Mouse (Mus musculus) CH12.LX (cell line): ENCODE measurements at regions not wholly inside any gene's neighbourhood (a gene's known extent, or its start where the extent isn't known, plus 50 kb on each side); places are given as distances from the start of the nearest gene placed in this dataset.

Source experiments
- DNase-seq: peaks from one replicate; pipeline ENCODE4 v3.0.0-alpha.2; 2013; ENCODE audit errors: extremely low read depth
- H3K27ac ChIP-seq: 2 replicates; pipeline ENCODE4 v1.5.1; 2012; ENCODE audit warnings: low read depth, mild to moderate bottlenecking, control low read depth, moderate library complexity; ENCODE audit not compliant: insufficient read depth
- H3K27me3 ChIP-seq: replicated peaks from 2 replicates; pipeline ENCODE3; 2012; ENCODE audit warnings: inconsistent platforms
- H3K36me3 ChIP-seq, 2 experiments: replicated peaks in 1 of 2; 2 replicates each; pipeline versions ENCODE3 to v1.6.1; 2012; ENCODE audit warnings: inconsistent platforms in 1 of 2, low read length in 1 of 2, mild to moderate bottlenecking in 1 of 2, mixed read lengths in 1 of 2, moderate library complexity in 1 of 2; ENCODE audit not compliant: control insufficient read depth in 1 of 2, insufficient read depth in 1 of 2
- H3K4me1 ChIP-seq, 2 experiments: 2 replicates each; pipeline ENCODE4 v1.6.1; 2012; ENCODE audit warnings: inconsistent platforms in 1 of 2, moderate library complexity in 1 of 2; ENCODE audit not compliant: insufficient read depth in 2 of 2, control insufficient read depth in 1 of 2
- H3K4me2 ChIP-seq: 2 replicates; pipeline ENCODE4 v1.6.1; 2012; ENCODE audit warnings: low read depth, mild to moderate bottlenecking, control low read depth; ENCODE audit not compliant: poor library complexity, insufficient read depth, severe bottlenecking
- H3K4me3 ChIP-seq, 3 experiments: fragments of 150-350 bp in 1 of 3; sonication (generic) in 1 of 3; replicated peaks in 1 of 3; 2 replicates each; pipeline versions ENCODE3 to v1.5.1; 2011 to 2012; ENCODE audit warnings: low read depth in 2 of 3, low read length in 2 of 3, mild to moderate bottlenecking in 2 of 3, moderate library complexity in 2 of 3, control low read depth in 1 of 3, improper control_type of control experiment in 1 of 3, inconsistent platforms in 1 of 3, mixed read lengths in 1 of 3; ENCODE audit not compliant: poor library complexity in 1 of 3
- H3K79me2 ChIP-seq: replicated peaks from 2 replicates; pipeline ENCODE4 v1.6.1; 2012; ENCODE audit warnings: mild to moderate bottlenecking, moderate library complexity; ENCODE audit not compliant: control insufficient read depth, poor library complexity, insufficient read depth, severe bottlenecking; ENCODE audit errors: extremely low read depth
- H3K9ac ChIP-seq: 2 replicates; pipeline ENCODE4 v1.6.1; 2012; ENCODE audit warnings: low read depth, mild to moderate bottlenecking, control low read depth, moderate library complexity; ENCODE audit not compliant: insufficient read depth
- H3K9me3 ChIP-seq: replicated peaks from 2 replicates; pipeline ENCODE3; 2012; ENCODE audit warnings: low read length, inconsistent platforms, mixed read lengths
- BHLHE40 ChIP-seq: IDR thresholded peaks from 2 replicates; pipeline ENCODE4 v1.6.1; 2011; ENCODE audit warnings: mild to moderate bottlenecking, low read depth, low read length, improper control_type of control experiment
- CTCF ChIP-seq, 2 experiments: IDR thresholded peaks in 1 of 2; conservative IDR thresholded peaks in 1 of 2; 2 replicates each; pipeline ENCODE4 v1.5.1; 2011 to 2012; ENCODE audit warnings: low read depth in 2 of 2, low read length in 2 of 2, improper control_type of control experiment in 1 of 2, inconsistent platforms in 1 of 2, mild to moderate bottlenecking in 1 of 2, moderate library complexity in 1 of 2
- ETS1 ChIP-seq: conservative IDR thresholded peaks from 2 replicates; pipeline ENCODE4 v1.6.1; 2012; ENCODE audit warnings: low read depth, mild to moderate bottlenecking, inconsistent platforms, low read length, improper control_type of control experiment, moderate library complexity
- GABPA ChIP-seq: IDR thresholded peaks from 2 replicates; pipeline ENCODE4 v1.6.1; 2012; ENCODE audit warnings: low read depth, low read length, improper control_type of control experiment, inconsistent platforms; ENCODE audit not compliant: insufficient replicate concordance
- HCFC1 ChIP-seq: IDR thresholded peaks from 2 replicates; pipeline ENCODE4 v1.6.1; 2012; ENCODE audit warnings: low read depth, mild to moderate bottlenecking, inconsistent platforms, low read length, improper control_type of control experiment
- IRF4 ChIP-seq: IDR thresholded peaks from 2 replicates; pipeline ENCODE4 v1.6.1; 2014; ENCODE audit warnings: low read depth, mild to moderate bottlenecking, inconsistent platforms, low read length, improper control_type of control experiment
- JUND ChIP-seq: conservative IDR thresholded peaks from 2 replicates; pipeline ENCODE4 v1.6.1; 2011; ENCODE audit warnings: low read depth, low read length, improper control_type of control experiment
- KAT2A ChIP-seq: IDR thresholded peaks from 2 replicates; pipeline ENCODE4 v1.6.1; 2012; ENCODE audit warnings: low read length, improper control_type of control experiment, inconsistent platforms; ENCODE audit not compliant: insufficient replicate concordance
- MAX ChIP-seq: IDR thresholded peaks from 2 replicates; pipeline ENCODE4 v1.6.1; 2011; ENCODE audit warnings: low read length, improper control_type of control experiment
- MAZ ChIP-seq: IDR thresholded peaks from 2 replicates; pipeline ENCODE4 v1.6.1; 2012; ENCODE audit warnings: low read depth, mild to moderate bottlenecking, inconsistent platforms, low read length, improper control_type of control experiment, moderate library complexity
- MEF2A ChIP-seq: IDR thresholded peaks from 2 replicates; pipeline ENCODE4 v1.6.1; 2014; ENCODE audit warnings: low read depth, mild to moderate bottlenecking, inconsistent platforms, low read length, improper control_type of control experiment, borderline replicate concordance
- MYC ChIP-seq: IDR thresholded peaks from 2 replicates; pipeline ENCODE4 v1.6.1; 2011; ENCODE audit warnings: low read depth, mild to moderate bottlenecking, improper control_type of control experiment, low read length
- NRF1 ChIP-seq: IDR thresholded peaks from 2 replicates; pipeline ENCODE4 v1.6.1; 2014; ENCODE audit warnings: low read depth, mild to moderate bottlenecking, inconsistent platforms, low read length, improper control_type of control experiment, moderate library complexity
- SIN3A ChIP-seq: IDR thresholded peaks from 2 replicates; pipeline ENCODE4 v1.6.1; 2012; ENCODE audit warnings: low read length, improper control_type of control experiment, inconsistent platforms
- TBP ChIP-seq: conservative IDR thresholded peaks from 2 replicates; pipeline ENCODE4 v1.6.1; 2011; ENCODE audit warnings: low read depth, low read length, improper control_type of control experiment
- TCF12 ChIP-seq: IDR thresholded peaks from 2 replicates; pipeline ENCODE4 v1.6.1; 2014; ENCODE audit warnings: low read depth, mild to moderate bottlenecking, inconsistent platforms, low read length, improper control_type of control experiment
- USF1 ChIP-seq: IDR thresholded peaks from 2 replicates; pipeline ENCODE4 v1.6.1; 2014; ENCODE audit warnings: low read depth, mild to moderate bottlenecking, inconsistent platforms, low read length, improper control_type of control experiment
- ZC3H11A ChIP-seq: IDR thresholded peaks from 2 replicates; pipeline ENCODE4 v1.6.1; 2012; ENCODE audit warnings: low read depth, mild to moderate bottlenecking, inconsistent platforms, low read length, improper control_type of control experiment
- ZNF384 ChIP-seq: IDR thresholded peaks from 2 replicates; pipeline ENCODE4 v1.6.1; 2012; ENCODE audit warnings: low read depth, low read length, improper control_type of control experiment, inconsistent platforms
- dilution Hi-C: fragments of 300-500 bp; cut with MboI; formaldehyde crosslinking; loops from 2 replicates; pipeline ENCODE4 v1.14.3; 2020; ENCODE audit warnings: low sequenced_read_pairs; ENCODE audit not compliant: extremely low pct_unique_long_range_greater_than_20kb, extremely low pct_ligation_motif_present
- in situ Hi-C: fragments of 300-500 bp; cut with MboI; formaldehyde crosslinking; loops from 3 replicates; pipeline ENCODE4 v1.14.3; 2019; ENCODE audit warnings: low sequenced_read_pairs, low pct_ligation_motif_present, low pct_unique_long_range_greater_than_20kb, mixed read lengths

- DNase-seq = no peak
- Histone ChIP-seq H3K9me3 (no peaks in the 10 kb centered on the region), H3K4me1 (no peaks in the 10 kb centered on the region), H3K9ac (no peak overlapping the region), H3K27ac (no peak overlapping the region), H3K27me3 (no peaks in the 10 kb centered on the region), H3K36me3 (no peaks in the 10 kb centered on the region), H3K4me3 (no peak overlapping the region), H3K79me2 (no peaks in the 10 kb centered on the region), H3K4me2 (no peak overlapping the region)
- TF ChIP-seq MEF2A = no peak
- TF ChIP-seq KAT2A = no peak
- no peak for TF ChIP-seq SIN3A
- no peak for TF ChIP-seq ETS1
- TF ChIP-seq TCF12 = no peak
- in situ Hi-C loops (no loop called here), dilution Hi-C loops (no loop called here)
These were observed 146.8 kb upstream of the Gdnf start for GRCm38 (mm10) chr15:7663888-7664287.

DNA sequence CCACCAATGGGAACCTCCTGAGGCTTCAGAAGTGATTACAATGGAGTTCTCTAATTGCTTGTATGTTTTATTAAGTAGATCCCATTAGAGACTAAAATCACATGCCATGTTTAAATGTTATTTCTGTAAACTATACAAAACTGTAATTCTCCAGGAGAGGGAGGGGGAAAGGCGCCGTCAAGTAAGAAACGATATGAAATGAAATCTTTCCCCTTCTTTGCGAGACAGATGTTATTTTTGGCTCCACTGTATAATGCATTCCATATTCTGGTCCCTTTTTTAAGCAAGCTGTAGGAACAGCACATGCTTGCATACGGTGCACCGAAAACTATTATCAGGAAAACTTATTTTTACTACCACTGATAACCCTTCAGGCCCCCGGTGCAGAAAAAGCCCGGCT lies 141.0 kb upstream of the Gdnf start:
- no peaks in the 10 kb centered on the region for H3K27me3 ChIP-seq
- H3K79me2 ChIP-seq = no peaks in the 10 kb centered on the region
- no peak overlapping the region for H3K4me2 ChIP-seq
- dilution Hi-C loops (no loop called here), in situ Hi-C loops (no loop called here)
- TF ChIP-seq IRF4 = no peak
- no peak for TF ChIP-seq ZNF384
- no peak for TF ChIP-seq USF1
- TF ChIP-seq SIN3A = no peak
- TF ChIP-seq CTCF (conservative IDR thresholded peaks at IDR 0.05 in 1 of 2, IDR thresholded peaks at IDR 0.05 in 1 of 2; ENCODE audit: low read depth in 2 of 2, low read length in 2 of 2) = no peak
- no peak for TF ChIP-seq TBP
- no peak for TF ChIP-seq ZC3H11A
- TF ChIP-seq MAX = no peak
- TF ChIP-seq MYC = no peak
- TF ChIP-seq MEF2A = no peak
- TF ChIP-seq HCFC1 = no peak
- no peak for TF ChIP-seq JUND
- no peak for TF ChIP-seq TCF12
- no peak for TF ChIP-seq MAZ
- TF ChIP-seq NRF1 = no peak
- TF ChIP-seq BHLHE40 = no peak
- TF ChIP-seq GABPA = no peak
- H3K4me3 ChIP-seq = no peak overlapping the region
- no peaks in the 10 kb centered on the region for H3K9me3 ChIP-seq
- no peaks in the 10 kb centered on the region for H3K36me3 ChIP-seq
- DNase-seq = no peak
- H3K9ac ChIP-seq = no peak overlapping the region
- H3K4me1 ChIP-seq = no peaks in the 10 kb centered on the region
- no peak overlapping the region for H3K27ac ChIP-seq
